Mouse (Mus musculus): ENCODE measurements around the gene Ap2b1. TPM values are rescaled to one million over a fixed set of nuclear protein-coding genes. Genes with fewer than 3 reads are reported as not detected.
A peak's percentile ranks its signal among the peaks of the same experiment; 100 is the strongest.

Ap2b1 gene
- total RNA-seq, 2 experiments from 2014 or later = 281 to 296 TPM

- H3K4me3 ChIP-seq = no peak overlapping the region
- peak; percentile 73 for TF ChIP-seq CTCF (IDR thresholded peaks at IDR 0.05)
- H3K27ac ChIP-seq = no peak overlapping the region
- DNase-seq (ENCODE audit: extremely low spot score in 1 of 2, low spot score in 2 of 2) = peak in 1 of 2 experiments; percentile 25
- intact Hi-C loops (cut with DNase I) = loop anchor here (1.0 kb wide), 1 partner anchor 67 kb away; no protein-coding TSS in a partner anchor
Observed at GRCm38 (mm10) chr11:83357421-83357820, 58.6 kb downstream of the Ap2b1 start.

- intact Hi-C loops (cut with DNase I) = no loop called here
- no peak for DNase-seq (ENCODE audit: extremely low spot score in 1 of 2, low spot score in 2 of 2)
- no peak for TF ChIP-seq CTCF (IDR thresholded peaks at IDR 0.05)
- Histone ChIP-seq H3K27ac (no peak overlapping the region), H3K4me3 (no peak overlapping the region)
Observed at GRCm38 (mm10) chr11:83364656-83365055, 65.8 kb downstream of the Ap2b1 start.

GRCm38 (mm10) chr11:83371267-83371666 is 72.4 kb downstream of the Ap2b1 start:
- peak in 1 of 2 experiments; percentile 29 for DNase-seq (ENCODE audit: extremely low spot score in 1 of 2, low spot score in 2 of 2)
- intact Hi-C loops (cut with DNase I) = loop anchor here (5.0 kb wide), 1 partner anchor 46 kb away; no protein-coding TSS in a partner anchor
- Histone ChIP-seq H3K27ac (no peak overlapping the region; the same call in 1 of the 2 replicates), H3K4me3 (no peak overlapping the region)
- no peak for TF ChIP-seq CTCF (IDR thresholded peaks at IDR 0.05)

DNA sequence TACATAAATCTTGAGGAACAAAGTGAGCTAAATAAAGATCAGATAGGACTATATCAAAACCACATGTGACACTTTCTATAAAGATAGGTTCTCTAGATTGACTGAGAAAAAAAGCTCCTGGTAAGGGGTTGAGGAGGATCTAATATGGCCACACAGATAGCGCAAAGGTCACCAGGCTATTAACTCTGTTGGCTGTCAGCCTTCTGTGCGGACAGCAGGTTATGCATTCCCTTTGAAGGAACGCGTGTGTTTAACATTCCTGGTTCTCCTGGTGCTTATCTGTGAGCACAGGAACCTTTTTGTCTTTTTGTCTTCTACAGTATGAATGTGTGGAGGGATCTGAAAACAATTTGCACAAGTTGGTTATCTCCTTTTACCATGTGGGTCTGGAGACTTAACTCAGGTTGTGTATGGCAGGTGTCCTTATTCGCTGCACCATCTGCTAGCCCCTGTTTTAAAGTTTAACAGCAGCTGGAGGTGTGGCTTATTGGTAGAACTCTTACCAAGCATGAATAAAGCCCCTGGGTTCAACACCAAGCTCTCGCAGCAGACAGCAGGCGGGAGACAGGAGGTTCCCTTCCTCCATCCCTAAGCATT is 81.0 kb downstream of the Ap2b1 start:
- intact Hi-C loops (cut with DNase I) = no loop called here
- DNase-seq (ENCODE audit: extremely low spot score in 1 of 2, low spot score in 2 of 2) = no peak
- no peak for TF ChIP-seq CTCF (IDR thresholded peaks at IDR 0.05)
- Histone ChIP-seq H3K4me3 (no peak overlapping the region), H3K27ac (no peak overlapping the region)

- Histone ChIP-seq H3K4me3 (no peak overlapping the region), H3K27ac (peak overlapping the region; percentile 26; the same call in 1 of the 2 replicates)
- DNase-seq (ENCODE audit: extremely low spot score in 1 of 2, low spot score in 2 of 2) = no peak
- intact Hi-C loops (cut with DNase I) = no loop called here
- TF ChIP-seq CTCF (IDR thresholded peaks at IDR 0.05) = no peak
Observed at GRCm38 (mm10) chr11:83382876-83383531, 84.2 kb downstream of the Ap2b1 start.

- intact Hi-C loops (cut with DNase I) = no loop called here
- Histone ChIP-seq H3K27ac (no peak overlapping the region; the same call in 1 of the 2 replicates), H3K4me3 (no peak overlapping the region)
- TF ChIP-seq CTCF (IDR thresholded peaks at IDR 0.05) = no peak
- no peak for DNase-seq (ENCODE audit: extremely low spot score in 1 of 2, low spot score in 2 of 2)
Observed at GRCm38 (mm10) chr11:83383532-83383887, 84.7 kb downstream of the Ap2b1 start.

GRCm38 (mm10) chr11:83393062-83393461 is 94.2 kb downstream of the Ap2b1 start:
- intact Hi-C loops (cut with DNase I) = no loop called here
- no peak for DNase-seq (ENCODE audit: extremely low spot score in 1 of 2, low spot score in 2 of 2)
- TF ChIP-seq CTCF (IDR thresholded peaks at IDR 0.05) = no peak
- no peak overlapping the region for H3K4me3 ChIP-seq
- H3K27ac ChIP-seq = peak overlapping the region; percentile 79

DNA sequence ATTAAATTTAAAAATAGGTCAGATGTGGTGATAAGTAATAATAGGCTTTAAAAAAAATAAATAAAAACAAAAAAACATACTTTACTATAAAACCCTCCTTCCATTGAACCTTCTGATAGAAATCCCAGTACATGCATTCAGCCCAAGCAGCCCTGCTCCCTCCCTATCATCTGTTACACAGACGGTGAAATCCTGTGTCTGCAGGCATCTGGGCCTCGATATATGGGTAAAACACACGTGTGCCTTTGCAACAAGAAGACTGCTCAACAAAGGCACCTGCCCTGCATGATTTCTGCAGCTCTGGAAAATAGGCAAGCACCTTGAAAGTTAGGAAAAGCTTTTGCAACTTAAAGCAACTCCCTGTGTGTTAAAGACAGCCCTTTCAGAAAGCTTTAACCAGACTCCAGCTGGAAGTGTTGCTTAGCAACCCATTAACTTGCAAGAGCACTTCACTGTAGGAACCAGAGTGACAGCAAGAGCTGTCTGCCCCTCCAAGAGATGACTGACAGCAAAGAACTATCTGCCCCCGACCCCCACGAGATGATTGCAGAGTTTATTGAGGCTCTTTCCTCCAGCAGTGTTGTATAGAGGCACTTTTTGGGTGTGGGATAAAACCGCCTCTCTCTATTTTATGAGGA is 96.1 kb downstream of the Ap2b1 start:
- DNase-seq (ENCODE audit: extremely low spot score in 1 of 2, low spot score in 2 of 2) = no peak
- intact Hi-C loops (cut with DNase I) = no loop called here
- no peak for TF ChIP-seq CTCF (IDR thresholded peaks at IDR 0.05)
- no peak overlapping the region for H3K4me3 ChIP-seq
- no peak overlapping the region; the same call in 1 of the 2 replicates for H3K27ac ChIP-seq

DNA sequence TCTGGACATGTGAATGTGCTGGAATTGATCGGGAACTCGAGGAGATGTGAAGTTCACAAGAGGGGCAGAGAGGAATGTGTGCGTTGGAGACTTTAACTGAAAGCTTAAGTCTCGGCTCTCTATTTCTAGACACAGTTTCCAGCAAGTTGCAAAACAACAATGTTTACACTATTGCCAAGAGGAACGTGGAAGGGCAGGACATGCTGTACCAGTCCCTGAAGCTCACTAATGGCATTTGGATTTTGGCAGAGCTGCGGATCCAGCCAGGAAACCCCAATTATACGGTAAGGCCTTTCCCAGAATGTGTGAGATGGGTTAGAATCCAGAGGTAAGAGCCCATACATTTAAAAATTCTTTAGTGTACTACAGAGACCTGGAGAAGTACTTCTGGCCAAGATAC is 98.8 kb downstream of the Ap2b1 start:
- intact Hi-C loops (cut with DNase I) = no loop called here
- no peak overlapping the region for H3K4me3 ChIP-seq
- TF ChIP-seq CTCF (IDR thresholded peaks at IDR 0.05) = no peak
- no peak for DNase-seq (ENCODE audit: extremely low spot score in 1 of 2, low spot score in 2 of 2)
- H3K27ac ChIP-seq = no peak overlapping the region

- no peak for TF ChIP-seq CTCF (IDR thresholded peaks at IDR 0.05)
- DNase-seq (ENCODE audit: extremely low spot score in 1 of 2, low spot score in 2 of 2) = no peak
- Histone ChIP-seq H3K27ac (no peak overlapping the region), H3K4me3 (no peak overlapping the region)
- intact Hi-C loops (cut with DNase I) = no loop called here
Observed at GRCm38 (mm10) chr11:83398724-83399123, 99.9 kb downstream of the Ap2b1 start.

GRCm38 (mm10) chr11:83403787-83404186 is 105.0 kb downstream of the Ap2b1 start:
- Histone ChIP-seq H3K4me3 (no peak overlapping the region), H3K27ac (no peak overlapping the region; the same call in 1 of the 2 replicates)
- DNase-seq (ENCODE audit: extremely low spot score in 1 of 2, low spot score in 2 of 2) = no peak
- no peak for TF ChIP-seq CTCF (IDR thresholded peaks at IDR 0.05)
- intact Hi-C loops (cut with DNase I) = no loop called here

GRCm38 (mm10) chr11:83406391-83406790 is 107.6 kb downstream of the Ap2b1 start:
- Histone ChIP-seq H3K4me3 (no peak overlapping the region), H3K27ac (no peak overlapping the region)
- TF ChIP-seq CTCF (IDR thresholded peaks at IDR 0.05) = no peak
- intact Hi-C loops (cut with DNase I) = no loop called here
- no peak for DNase-seq (ENCODE audit: extremely low spot score in 1 of 2, low spot score in 2 of 2)
